Mouse (Mus musculus): ENCODE data around the gene Mpp3. TPM values are rescaled to one million over a fixed set of nuclear protein-coding genes. Genes with fewer than 3 reads are reported as not detected.

Gene Mpp3
- polyA plus RNA-seq, 1 experiment from 2014 or later, result 2.9 TPM

- Histone ChIP-seq H3K36me3 (no peaks in the 10 kb centered on the region), H3K9me3 (no peaks in the 10 kb centered on the region), H3K4me2 (no peak overlapping the region), H3K4me1 (peaks cover 6% of the 10 kb centered on the region; the same call in 1 of the 2 replicates), H3K27ac (replicated peaks) (peak overlapping the region; percentile 80), H3K27me3 (replicated peaks) (no peaks in the 10 kb centered on the region), H3K4me3 (no peak overlapping the region), H3K9ac (no peak overlapping the region)
- 72% methylated on average over 12 of the region's 12 CpGs for WGBS
- ATAC-seq (ENCODE audit: extremely low read depth, insufficient number of reproducible peaks, low FRiP score, low TSS enrichment), result no peak
Observed at GRCm38 (mm10) chr11:102052697-102053096, 24.4 kb upstream of the Mpp3 start.

- H3K27ac ChIP-seq (replicated peaks), result peak overlapping the region; percentile 80
- H3K9ac ChIP-seq, result no peak overlapping the region
- H3K9me3 ChIP-seq, result no peaks in the 10 kb centered on the region
- 46% methylated on average over 4 of the region's 4 CpGs for WGBS
- H3K36me3 ChIP-seq, result no peaks in the 10 kb centered on the region
- no peak for ATAC-seq (ENCODE audit: extremely low read depth, insufficient number of reproducible peaks, low FRiP score, low TSS enrichment)
- no peaks in the 10 kb centered on the region for H3K27me3 ChIP-seq (replicated peaks)
- H3K4me1 ChIP-seq, result peaks cover 6% of the 10 kb centered on the region; the same call in 1 of the 2 replicates
- no peak overlapping the region for H3K4me2 ChIP-seq
- H3K4me3 ChIP-seq, result no peak overlapping the region
Observed at GRCm38 (mm10) chr11:102051954-102052353, 23.7 kb upstream of the Mpp3 start.

GRCm38 (mm10) chr11:102051541-102051940, 23.3 kb upstream of the Mpp3 start:
- 0 out of 2 replicates have a peak, but pooled peaks have one; percentile 3 for ATAC-seq (ENCODE audit: extremely low read depth, insufficient number of reproducible peaks, low FRiP score, low TSS enrichment)
- no peaks in the 10 kb centered on the region for H3K9me3 ChIP-seq
- H3K4me1 ChIP-seq, result peaks cover 6% of the 10 kb centered on the region; the same call in 1 of the 2 replicates
- H3K4me3 ChIP-seq, result no peak overlapping the region
- H3K27ac ChIP-seq (replicated peaks), result peak overlapping the region; percentile 80
- no peak overlapping the region; the same call in 1 of the 2 replicates for H3K9ac ChIP-seq
- no peaks in the 10 kb centered on the region for H3K27me3 ChIP-seq (replicated peaks)
- 42% methylated on average over 4 of the region's 4 CpGs for WGBS
- H3K36me3 ChIP-seq, result no peaks in the 10 kb centered on the region
- peak overlapping the region; percentile 16; the same call in 1 of the 2 replicates for H3K4me2 ChIP-seq

GRCm38 (mm10) chr11:102049875-102050482, 21.7 kb upstream of the Mpp3 start:
- Histone ChIP-seq H3K4me2 (no peak overlapping the region), H3K9me3 (peaks cover 9% of the 10 kb centered on the region), H3K36me3 (no peaks in the 10 kb centered on the region), H3K4me1 (peaks cover 6% of the 10 kb centered on the region; the same call in 1 of the 2 replicates), H3K4me3 (no peak overlapping the region), H3K27ac (replicated peaks) (peak overlapping the region; percentile 80), H3K27me3 (replicated peaks) (no peaks in the 10 kb centered on the region), H3K9ac (no peak overlapping the region)
- no peak for ATAC-seq (ENCODE audit: extremely low read depth, insufficient number of reproducible peaks, low FRiP score, low TSS enrichment)
- 44% methylated on average over 14 of the region's 14 CpGs for WGBS

- ATAC-seq (ENCODE audit: extremely low read depth, insufficient number of reproducible peaks, low FRiP score, low TSS enrichment), result no peak
- WGBS, result 75% methylated on average over 9 of the region's 9 CpGs
- Histone ChIP-seq H3K36me3 (no peaks in the 10 kb centered on the region), H3K4me3 (no peak overlapping the region), H3K9ac (no peak overlapping the region), H3K4me1 (no peaks in the 10 kb centered on the region), H3K9me3 (peaks cover 9% of the 10 kb centered on the region), H3K4me2 (no peak overlapping the region), H3K27ac (replicated peaks) (no peak overlapping the region), H3K27me3 (replicated peaks) (no peaks in the 10 kb centered on the region)
Observed at GRCm38 (mm10) chr11:102046607-102047006, 18.3 kb upstream of the Mpp3 start.

GRCm38 (mm10) chr11:102044691-102045212, 16.5 kb upstream of the Mpp3 start:
- no peak overlapping the region for H3K4me2 ChIP-seq
- whole genome bisulfite sequencing, result 78% methylated on average over 7 of the region's 7 CpGs
- H3K9ac ChIP-seq, result no peak overlapping the region
- ATAC-seq (ENCODE audit: extremely low read depth, insufficient number of reproducible peaks, low FRiP score, low TSS enrichment), result no peak
- peaks cover 9% of the 10 kb centered on the region for H3K9me3 ChIP-seq
- H3K27me3 ChIP-seq (replicated peaks), result no peaks in the 10 kb centered on the region
- peaks cover under 1% of the 10 kb centered on the region; the same call in 1 of the 2 replicates for H3K4me1 ChIP-seq
- no peaks in the 10 kb centered on the region for H3K36me3 ChIP-seq
- H3K4me3 ChIP-seq, result no peak overlapping the region
- H3K27ac ChIP-seq (replicated peaks), result no peak overlapping the region

GRCm38 (mm10) chr11:102043381-102043780, 15.1 kb upstream of the Mpp3 start:
- H3K4me2 ChIP-seq, result no peak overlapping the region
- no peak for ATAC-seq (ENCODE audit: extremely low read depth, insufficient number of reproducible peaks, low FRiP score, low TSS enrichment)
- H3K27ac ChIP-seq (replicated peaks), result no peak overlapping the region
- H3K27me3 ChIP-seq (replicated peaks), result no peaks in the 10 kb centered on the region
- no peak overlapping the region for H3K9ac ChIP-seq
- WGBS, result 75% methylated on average over 6 of the region's 6 CpGs
- H3K36me3 ChIP-seq, result no peaks in the 10 kb centered on the region
- H3K4me1 ChIP-seq, result peaks cover 3% of the 10 kb centered on the region; the same call in 1 of the 2 replicates
- H3K4me3 ChIP-seq, result no peak overlapping the region
- H3K9me3 ChIP-seq, result peaks cover 9% of the 10 kb centered on the region

- Histone ChIP-seq H3K4me1 (peaks cover 3% of the 10 kb centered on the region; the same call in 1 of the 2 replicates), H3K9ac (no peak overlapping the region), H3K27me3 (replicated peaks) (0 out of 2 replicates have a peak, but pooled peaks cover 1% of the 10 kb centered on the region), H3K4me2 (no peak overlapping the region), H3K27ac (replicated peaks) (no peak overlapping the region), H3K36me3 (no peaks in the 10 kb centered on the region), H3K4me3 (no peak overlapping the region), H3K9me3 (peaks cover 9% of the 10 kb centered on the region)
- ATAC-seq (ENCODE audit: extremely low read depth, insufficient number of reproducible peaks, low FRiP score, low TSS enrichment), result no peak
- WGBS, result 80% methylated on average over 13 of the region's 14 CpGs
Observed at GRCm38 (mm10) chr11:102042971-102043370, 14.7 kb upstream of the Mpp3 start.

- no peak within 1 kb of the TSS for H3K27ac ChIP-seq (replicated peaks)
- H3K9ac ChIP-seq, result no peak within 1 kb of the TSS
- no peak for ATAC-seq (ENCODE audit: extremely low read depth, insufficient number of reproducible peaks, low FRiP score, low TSS enrichment)
- 0 out of 2 replicates have a peak, but pooled peaks cover 4% of the 10 kb centered on the region for H3K27me3 ChIP-seq (replicated peaks)
- H3K4me2 ChIP-seq, result peak within 1 kb of the TSS; percentile 7; the same call in 1 of the 2 replicates
- H3K9me3 ChIP-seq, result peaks cover 9% of the 10 kb centered on the region
- H3K4me3 ChIP-seq, result 0 out of 2 replicates have a peak within 1 kb of the TSS, but pooled peaks have one; percentile 8
- no peaks in the 10 kb centered on the region for H3K36me3 ChIP-seq
- H3K4me1 ChIP-seq, result peaks cover 3% of the 10 kb centered on the region; the same call in 1 of the 2 replicates
- WGBS, result 57% methylated on average over 5 of the region's 5 CpGs
Observed at GRCm38 (mm10) chr11:102041350-102041949, 13.2 kb upstream of the Mpp3 start, which contains the start of gene Cd300lg. TSS of gene Cd300lg (plus strand) at chr11:102041509.

- Histone ChIP-seq H3K27me3 (replicated peaks) (0 out of 2 replicates have a peak, but pooled peaks cover 4% of the 10 kb centered on the region), H3K36me3 (no peaks in the 10 kb centered on the region), H3K4me3 (no peak overlapping the region), H3K9me3 (peaks cover 4% of the 10 kb centered on the region), H3K9ac (no peak overlapping the region), H3K4me2 (no peak overlapping the region), H3K27ac (replicated peaks) (no peak overlapping the region), H3K4me1 (peaks cover 3% of the 10 kb centered on the region; the same call in 1 of the 2 replicates)
- ATAC-seq (ENCODE audit: extremely low read depth, insufficient number of reproducible peaks, low FRiP score, low TSS enrichment), result no peak
- 69% methylated on average over 4 of the region's 4 CpGs for WGBS
Observed at GRCm38 (mm10) chr11:102040646-102041045, 12.4 kb upstream of the Mpp3 start.

- Histone ChIP-seq H3K4me2 (no peak overlapping the region), H3K4me3 (no peak overlapping the region), H3K27ac (replicated peaks) (no peak overlapping the region), H3K27me3 (replicated peaks) (0 out of 2 replicates have a peak, but pooled peaks cover 4% of the 10 kb centered on the region), H3K9me3 (no peaks in the 10 kb centered on the region), H3K4me1 (peaks cover 3% of the 10 kb centered on the region; the same call in 1 of the 2 replicates), H3K36me3 (no peaks in the 10 kb centered on the region), H3K9ac (no peak overlapping the region)
- ATAC-seq (ENCODE audit: extremely low read depth, insufficient number of reproducible peaks, low FRiP score, low TSS enrichment), result no peak
- under 1% methylated on average over 9 of the region's 9 CpGs for WGBS
Observed at GRCm38 (mm10) chr11:102040138-102040524, 11.9 kb upstream of the Mpp3 start.

Measured in heart, embryonic 13.5 days (tissue).